Comparison of ENCODE assay signal across 8 mouse cellular contexts in the genomic region with DNA sequence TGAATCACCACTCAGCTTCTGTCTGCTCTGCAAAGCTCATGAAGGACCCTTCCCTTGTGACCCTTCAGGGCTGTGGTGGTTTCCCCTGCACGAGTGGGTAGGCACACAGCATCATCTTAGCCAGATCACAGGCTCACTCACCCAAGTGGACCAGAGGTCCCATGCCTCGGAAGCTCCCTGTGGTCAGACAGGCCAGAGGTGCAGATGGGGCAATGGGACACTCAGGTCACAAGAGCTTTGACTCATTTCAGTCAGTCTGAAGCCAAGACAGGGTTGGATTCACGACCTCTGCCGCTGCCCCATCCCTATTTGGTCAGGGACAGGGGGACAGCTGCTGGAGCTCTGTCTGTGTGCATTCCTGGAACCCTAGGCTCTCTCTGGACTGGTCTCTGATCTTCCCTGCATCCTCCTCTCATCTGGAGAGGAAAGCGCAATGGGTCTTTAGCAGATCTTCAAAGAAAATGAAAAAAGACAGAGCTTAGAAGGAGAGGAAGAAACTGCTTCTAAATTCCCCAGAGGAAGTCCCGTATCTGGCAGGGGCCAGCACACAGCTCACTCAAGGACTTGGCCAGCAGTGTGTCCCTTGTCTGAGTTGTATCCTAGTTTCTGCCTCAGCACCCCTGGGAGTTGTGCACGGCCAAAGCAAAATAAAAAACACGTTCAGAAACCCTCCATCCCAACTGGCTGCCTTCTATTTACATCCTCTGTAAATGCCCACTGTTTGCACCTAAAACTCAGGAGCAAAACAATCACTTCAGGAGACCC. TPM values are rescaled to one million over a fixed set of nuclear protein-coding genes. Genes with fewer than 3 reads are reported as not detected.
DNase-seq lines count a peak whose midpoint lies in the region; ATAC-seq and TF ChIP-seq lines count a peak whose summit lies in the region.

No protein-coding gene starts in this region.

- H3K9ac ChIP-seq in lung, postnatal 0 days (replicated peaks; ENCODE audit: low read depth), result no peak overlapping the region
- H3K9ac ChIP-seq in limb, embryonic 11.5 days (ENCODE audit: low read length), result no peak overlapping the region
- H3K9ac ChIP-seq in stomach, postnatal 0 days (ENCODE audit: low read length), result no peak overlapping the region; the same call in 1 of the 2 replicates

- TF ChIP-seq EP300 in lung, postnatal 0 days (IDR thresholded peaks at IDR 0.05), result no peak
- TF ChIP-seq EP300 in stomach, postnatal 0 days (optimal IDR thresholded peaks at IDR 0.05), result no peak

- no peaks in the 10 kb centered on the region for H3K36me3 ChIP-seq in lung, postnatal 0 days (ENCODE audit: insufficient read depth, low read length)
- 0 out of 2 replicates have a peak, but pooled peaks cover 4% of the 10 kb centered on the region for H3K36me3 ChIP-seq in heart, embryonic 10.5 days
- no peaks in the 10 kb centered on the region for H3K36me3 ChIP-seq in limb, embryonic 11.5 days (ENCODE audit: control insufficient read depth, insufficient read depth, low read length)
- no peaks in the 10 kb centered on the region for H3K36me3 ChIP-seq in stomach, postnatal 0 days (ENCODE audit: control insufficient read depth, insufficient read depth, low read length)

- peaks cover 17% of the 10 kb centered on the region; the same call in 1 of the 2 replicates for H3K27me3 ChIP-seq in lung, postnatal 0 days (replicated peaks; ENCODE audit: insufficient read depth, low read length)
- peaks cover 51% of the 10 kb centered on the region for H3K27me3 ChIP-seq in heart, embryonic 10.5 days (ENCODE audit: insufficient read depth, poor library complexity, severe bottlenecking)
- H3K27me3 ChIP-seq in limb, embryonic 11.5 days (ENCODE audit: control insufficient read depth, insufficient read depth, low read length), result peaks cover 25% of the 10 kb centered on the region
- H3K27me3 ChIP-seq in stomach, postnatal 0 days (ENCODE audit: control insufficient read depth, insufficient read depth, low read length), result no peaks in the 10 kb centered on the region

- no peak for TF ChIP-seq CTCF in lung, postnatal 0 days (IDR thresholded peaks at IDR 0.05)
- TF ChIP-seq CTCF in lung, adult 2 months (IDR thresholded peaks at IDR 0.05; ENCODE audit: insufficient read depth, low read length), result no peak
- TF ChIP-seq CTCF in stomach, postnatal 0 days (IDR thresholded peaks at IDR 0.05; ENCODE audit: low read depth), result no peak

- no peak overlapping the region for H3K27ac ChIP-seq in lung, postnatal 0 days (ENCODE audit: low read length)
- peak overlapping the region; percentile 80 for H3K27ac ChIP-seq in heart, embryonic 10.5 days
- H3K27ac ChIP-seq in limb, embryonic 11.5 days (replicated peaks; ENCODE audit: low read depth, low read length), result no peak overlapping the region
- peak overlapping the region; percentile 61; the same call in 1 of the 2 replicates for H3K27ac ChIP-seq in stomach, postnatal 0 days (replicated peaks)

- no peaks in the 10 kb centered on the region for H3K9me3 ChIP-seq in lung, postnatal 0 days (ENCODE audit: low read length)
- H3K9me3 ChIP-seq in heart, embryonic 10.5 days, result 0 out of 2 replicates have a peak, but pooled peaks cover 5% of the 10 kb centered on the region
- no peaks in the 10 kb centered on the region for H3K9me3 ChIP-seq in limb, embryonic 11.5 days (ENCODE audit: control insufficient read depth, low read length)
- no peaks in the 10 kb centered on the region; the same call in 1 of the 2 replicates for H3K9me3 ChIP-seq in stomach, postnatal 0 days (ENCODE audit: control insufficient read depth, low read length)

- no peak for DNase-seq in lung, postnatal 0 days (ENCODE audit: low spot score)
- DNase-seq in lung, adult 2 months, result no peak
- no peak for DNase-seq in heart, embryonic 10.5 days (ENCODE audit: low spot score)
- DNase-seq in limb, embryonic 11.5 days (ENCODE audit: low spot score), result no peak
- no peak for DNase-seq in stomach, postnatal 0 days (ENCODE audit: low spot score)
- no peak for DNase-seq in urinary bladder, postnatal 4 days (ENCODE audit: low spot score in 2 of 2)
- DNase-seq in thymus, postnatal 25 days, result no peak
- DNase-seq in cerebellum, postnatal 36 days, result no peak

- peak overlapping the region; percentile 50 for H3K4me2 ChIP-seq in lung, postnatal 0 days (replicated peaks; ENCODE audit: low read depth, low read length)
- peak overlapping the region; percentile 51 for H3K4me2 ChIP-seq in limb, embryonic 11.5 days (ENCODE audit: low read depth, severe bottlenecking)
- peak overlapping the region; percentile 49 for H3K4me2 ChIP-seq in stomach, postnatal 0 days (replicated peaks; ENCODE audit: low read depth)

- TF ChIP-seq POLR2A in lung, adult 2 months (IDR thresholded peaks at IDR 0.05; ENCODE audit: borderline replicate concordance, extremely low read depth, low read depth, low read length), result no peak

- H3K4me3 ChIP-seq in lung, postnatal 0 days (ENCODE audit: low read depth, low read length), result no peak overlapping the region
- no peak overlapping the region for H3K4me3 ChIP-seq in lung, adult 2 months (replicated peaks; ENCODE audit: extremely low read depth, low read depth, low read length)
- H3K4me3 ChIP-seq in heart, embryonic 10.5 days, result peak overlapping the region; percentile 60
- peak overlapping the region; percentile 30; the same call in 1 of the 2 replicates for H3K4me3 ChIP-seq in limb, embryonic 11.5 days (ENCODE audit: low read depth, low read length)
- peak overlapping the region; percentile 38 for H3K4me3 ChIP-seq in stomach, postnatal 0 days (ENCODE audit: low read depth, low read length)

- no peaks in the 10 kb centered on the region for H3K4me1 ChIP-seq in lung, postnatal 0 days (ENCODE audit: insufficient read depth, low read depth, low read length)
- no peaks in the 10 kb centered on the region for H3K4me1 ChIP-seq in lung, adult 2 months (ENCODE audit: control insufficient read depth, insufficient read depth, low read length)
- H3K4me1 ChIP-seq in heart, embryonic 10.5 days, result peaks cover 58% of the 10 kb centered on the region
- peaks cover 13% of the 10 kb centered on the region; the same call in 1 of the 2 replicates for H3K4me1 ChIP-seq in limb, embryonic 11.5 days (ENCODE audit: control insufficient read depth, insufficient read depth, low read length)
- H3K4me1 ChIP-seq in stomach, postnatal 0 days (replicated peaks; ENCODE audit: control insufficient read depth, insufficient read depth), result peaks cover 3% of the 10 kb centered on the region; the same call in 1 of the 2 replicates

- no peak for ATAC-seq in lung, postnatal 0 days
- no peak for ATAC-seq in limb, embryonic 11.5 days (ENCODE audit: insufficient number of reproducible peaks, low FRiP score, low TSS enrichment, low read depth)
- no peak for ATAC-seq in stomach, postnatal 0 days (ENCODE audit: low FRiP score, low TSS enrichment)

- 30% methylated on average over 8 of the region's 8 CpGs for WGBS in lung, postnatal 0 days
- 43% methylated on average over 8 of the region's 8 CpGs for WGBS in lung, adult 2 months
- WGBS in heart, embryonic 10.5 days, result 21% methylated on average over 8 of the region's 8 CpGs
- 32% methylated on average over 8 of the region's 8 CpGs for WGBS in limb, embryonic 11.5 days
- WGBS in stomach, postnatal 0 days, result 37% methylated on average over 8 of the region's 8 CpGs

RNA-seq across cellular contexts. Expression of a gene that starts 0.8 kb away (rescaled TPM):
- 2.1 and 2.5 TPM in 2 replicates for polyA plus RNA-seq in lung, postnatal 0 days (2015; fragmentation: Nextera tagmentation; extraction: Ambion mirVana)
- 3.7 and 4.8 TPM in 2 replicates for polyA plus RNA-seq in lung, adult 2 months (2012; rRNA removed)
- 1.4 and 2.4 TPM in 2 replicates for polyA plus RNA-seq in heart, embryonic 10.5 days (2016; fragmentation: Nextera tagmentation; extraction: Ambion mirVana)
- 0.18 and 0.28 TPM in 2 replicates for polyA plus RNA-seq in limb, embryonic 11.5 days (2014; fragmentation: Nextera tagmentation; extraction: Ambion mirVana)
- polyA plus RNA-seq in stomach, postnatal 0 days (2015; fragmentation: Nextera tagmentation; extraction: Ambion mirVana), result 4.0 and 4.1 TPM in 2 replicates

RNA-seq across cellular contexts. Expression of a gene that starts 40.6 kb away (rescaled TPM):
- 0.26 and 0.37 TPM in 2 replicates for polyA plus RNA-seq in lung, postnatal 0 days (2015; fragmentation: Nextera tagmentation; extraction: Ambion mirVana)
- polyA plus RNA-seq in lung, adult 2 months (2012; rRNA removed), result 2.9 and 6.0 TPM in 2 replicates
- polyA plus RNA-seq in heart, embryonic 10.5 days (2016; fragmentation: Nextera tagmentation; extraction: Ambion mirVana), result 0.22 TPM in 1 of 2 replicates, not detected in the other
- not detected in 2 replicates for polyA plus RNA-seq in limb, embryonic 11.5 days (2014; fragmentation: Nextera tagmentation; extraction: Ambion mirVana)
- 1.8 and 2.3 TPM in 2 replicates for polyA plus RNA-seq in stomach, postnatal 0 days (2015; fragmentation: Nextera tagmentation; extraction: Ambion mirVana)

Comparison
In these comparisons a context has a peak if more than half of its experiments do, and no peak if none do; other contexts are left out.
1. H3K27ac ChIP-seq: peak in heart, embryonic 10.5 days (single experiment) and stomach, postnatal 0 days (single experiment); none in lung, postnatal 0 days (single experiment) and limb, embryonic 11.5 days (single experiment).
2. H3K4me3 ChIP-seq: peak in heart, embryonic 10.5 days (single experiment), limb, embryonic 11.5 days (single experiment) and stomach, postnatal 0 days (single experiment); none in lung, postnatal 0 days (single experiment) and lung, adult 2 months (single experiment).
3. Peak in every context shown above with its lines, with median percentiles within 50 percentile points of each other: H3K4me2 ChIP-seq.